Mouse (Mus musculus) limb, embryonic 11.5 days (tissue): Measurements from ENCODE around the gene Bak1. TPM values are rescaled to one million over a fixed set of nuclear protein-coding genes. Genes with fewer than 3 reads are reported as not detected.
A peak's percentile ranks its signal among the peaks of the same experiment; 100 is the strongest.

Experiments used
- ATAC-seq: fragments of 200-750 bp; cut with Nextera tagmentation; 2 replicates; pipeline ENCODE4 v1.8.0; 2017; ENCODE audit warnings: low read depth; ENCODE audit not compliant: insufficient number of reproducible peaks, low FRiP score, low TSS enrichment
- DNase-seq: peaks from one replicate; pipeline ENCODE4 v3.0.0-alpha.2; 2015; ENCODE audit warnings: low spot score
- H3K27ac ChIP-seq: fragments of 300-500 bp; sonication (generic); replicated peaks from 2 replicates; pipeline ENCODE4 v1.5.1; 2014; ENCODE audit warnings: low read depth, mild to moderate bottlenecking, low read length
- H3K27me3 ChIP-seq: fragments of 300-500 bp; sonication (generic); 2 replicates; pipeline ENCODE4 v1.6.1; 2014; ENCODE audit warnings: mild to moderate bottlenecking, low read length, mixed read lengths; ENCODE audit not compliant: control insufficient read depth, insufficient read depth
- H3K36me3 ChIP-seq: fragments of 300-500 bp; sonication (generic); 2 replicates; pipeline ENCODE4 v1.6.1; 2014; ENCODE audit warnings: mild to moderate bottlenecking, low read length, moderate library complexity, mixed read lengths; ENCODE audit not compliant: control insufficient read depth, insufficient read depth
- H3K4me1 ChIP-seq: fragments of 300-500 bp; sonication (generic); 2 replicates; pipeline ENCODE4 v1.6.1; 2014; ENCODE audit warnings: low read length, mixed read lengths; ENCODE audit not compliant: control insufficient read depth, insufficient read depth
- H3K4me2 ChIP-seq: fragments of 300-500 bp; sonication (generic); 2 replicates; pipeline ENCODE4 v1.6.1; 2014; ENCODE audit warnings: low read depth, mild to moderate bottlenecking, moderate library complexity; ENCODE audit not compliant: severe bottlenecking
- H3K4me3 ChIP-seq: fragments of 300-500 bp; sonication (generic); 2 replicates; pipeline ENCODE4 v1.5.1; 2014; ENCODE audit warnings: low read depth, low read length
- H3K9ac ChIP-seq: fragments of 300-500 bp; sonication (generic); 2 replicates; pipeline ENCODE4 v1.6.1; 2014; ENCODE audit warnings: mild to moderate bottlenecking, low read length
- H3K9me3 ChIP-seq: fragments of 300-500 bp; sonication (generic); 2 replicates; pipeline ENCODE4 v1.6.1; 2016; ENCODE audit warnings: low read length; ENCODE audit not compliant: control insufficient read depth
- WGBS: fragments of 180-500 bp; shearing (Covaris S2); extraction: QIAGEN DNeasy Blood & Tissue Kit; methylation state at CpG from one replicate; pipeline ENCODE4 v1.1.7; 2014; 5-methylcytosine and 5-hydroxymethylcytosine counted together
- polyA plus RNA-seq: library from polyadenylated mRNA; unstranded; fragments of >200 nt; fragmentation: Nextera tagmentation; extraction: Ambion mirVana; gene quantifications from 2 replicates; pipeline ENCODE4 v1.2.1, GENCODE M21; 2014

Gene Bak1
- polyA plus RNA-seq, 1 experiment from 2014 or later: 15.6 TPM

DNA sequence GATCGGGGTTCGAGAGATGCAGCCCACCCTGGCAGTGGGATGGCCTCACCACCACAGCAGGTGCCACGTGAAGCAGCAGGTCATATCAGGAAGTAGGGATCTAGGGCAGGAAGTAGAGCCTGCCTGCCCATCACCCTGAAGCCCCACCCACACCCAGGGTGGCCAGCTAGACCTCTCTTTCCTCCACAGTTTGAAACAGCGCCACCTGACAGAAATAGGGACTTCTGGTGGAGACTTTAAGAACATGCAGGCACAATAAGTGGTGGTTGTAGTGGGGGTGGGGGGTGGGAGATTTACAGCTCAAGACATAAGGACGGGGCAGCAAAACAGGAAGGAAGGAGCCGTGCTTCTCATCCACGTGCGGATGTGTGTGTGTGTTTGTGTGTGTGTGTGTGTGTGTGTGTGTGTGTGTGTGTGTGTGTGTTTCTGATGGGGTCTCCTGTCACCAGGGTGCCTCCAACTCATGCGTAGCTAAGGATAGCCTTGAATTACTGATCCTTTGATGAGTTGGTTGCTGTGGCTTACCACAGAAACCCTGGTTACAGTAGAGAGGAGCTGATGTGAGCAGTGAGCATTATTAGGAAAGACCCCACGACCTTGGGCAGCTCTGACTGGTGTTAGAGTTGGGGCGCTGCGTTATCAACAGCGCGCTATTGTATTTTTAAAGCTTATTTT is 16.7 kb downstream of the Bak1 start:
- DNase-seq: no peak
- peaks cover 4% of the 10 kb centered on the region; the same call in 1 of the 2 replicates for H3K4me1 ChIP-seq
- no peaks in the 10 kb centered on the region for H3K9me3 ChIP-seq
- 0 out of 2 replicates have a peak overlapping the region, but pooled peaks have one; percentile 15 for H3K4me2 ChIP-seq
- no peak for ATAC-seq
- H3K9ac ChIP-seq: no peak overlapping the region
- no peak overlapping the region for H3K27ac ChIP-seq
- 58% methylated on average over 14 of the region's 14 CpGs for WGBS
- H3K36me3 ChIP-seq: no peaks in the 10 kb centered on the region
- no peaks in the 10 kb centered on the region for H3K27me3 ChIP-seq
- H3K4me3 ChIP-seq: no peak overlapping the region

DNA sequence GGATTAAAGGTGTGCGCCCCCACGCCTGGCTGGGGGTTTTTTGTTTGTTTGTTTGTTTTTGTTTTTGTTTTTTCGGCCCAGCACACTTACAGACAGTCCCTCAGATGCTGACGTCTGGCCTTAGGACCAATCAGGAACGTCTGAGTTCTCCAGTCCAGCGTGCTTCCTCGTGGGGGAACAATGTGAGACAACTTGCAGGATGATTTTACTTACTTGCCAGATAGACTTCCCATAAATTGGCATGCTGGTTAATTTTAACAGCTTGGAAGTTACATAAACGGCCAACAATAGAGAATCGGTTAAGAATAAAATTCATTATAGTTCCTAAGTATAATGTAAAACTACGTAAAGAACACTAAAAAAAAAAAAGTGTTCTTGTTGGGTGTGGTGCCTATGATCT is 17.6 kb downstream of the Bak1 start:
- Histone ChIP-seq H3K27me3 (no peaks in the 10 kb centered on the region), H3K9ac (no peak overlapping the region), H3K9me3 (no peaks in the 10 kb centered on the region), H3K4me1 (peaks cover 4% of the 10 kb centered on the region; the same call in 1 of the 2 replicates), H3K4me3 (no peak overlapping the region), H3K4me2 (no peak overlapping the region), H3K27ac (no peak overlapping the region), H3K36me3 (no peaks in the 10 kb centered on the region)
- 90% methylated on average over 10 of the region's 10 CpGs for WGBS
- ATAC-seq: no peak
- no peak for DNase-seq

DNA sequence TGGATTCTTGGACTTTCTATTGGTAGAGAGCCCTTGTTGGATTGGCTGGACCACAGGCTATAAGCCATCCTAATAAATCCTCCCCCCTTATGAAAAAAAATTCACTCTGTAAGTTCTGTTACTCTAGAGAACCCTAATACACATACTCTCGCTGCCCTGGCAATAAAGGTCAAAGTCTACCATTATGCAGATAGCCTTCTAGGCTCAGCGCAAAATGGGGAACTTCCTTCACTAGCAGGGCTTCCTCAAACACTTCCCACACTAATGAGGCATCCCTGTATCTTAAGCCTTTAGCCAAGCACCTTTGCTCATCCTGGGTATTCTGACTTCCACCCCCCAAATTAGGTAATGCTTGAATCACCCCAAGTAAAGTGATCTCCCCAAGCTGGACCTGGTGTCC is 20.5 kb downstream of the Bak1 start:
- no peak overlapping the region for H3K27ac ChIP-seq
- 87% methylated on average over 2 of the region's 2 CpGs for WGBS

DNA sequence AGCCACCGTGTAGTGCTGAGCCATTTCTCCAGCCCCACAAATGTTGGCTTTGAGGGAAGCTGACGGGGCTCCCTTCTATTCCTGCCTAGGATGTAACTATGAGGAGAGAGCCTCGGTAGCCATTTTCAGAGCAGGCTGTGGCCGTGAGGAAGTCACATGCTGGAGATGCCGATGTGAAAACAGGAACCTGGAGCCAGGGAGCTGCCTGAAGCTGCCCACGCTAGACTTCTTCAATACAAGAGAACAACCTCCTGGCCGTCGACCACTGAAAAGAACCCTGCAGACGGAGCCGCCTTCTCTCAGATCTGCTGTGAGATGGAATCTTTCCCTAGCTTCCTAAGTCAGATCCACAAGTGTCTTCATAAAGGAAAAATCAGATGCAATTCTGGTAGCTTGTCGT is 23.2 kb downstream of the Bak1 start:
- Histone ChIP-seq H3K9ac (no peak overlapping the region), H3K4me3 (no peak overlapping the region), H3K27ac (no peak overlapping the region), H3K36me3 (no peaks in the 10 kb centered on the region), H3K4me1 (no peaks in the 10 kb centered on the region), H3K27me3 (peaks cover 3% of the 10 kb centered on the region; the same call in 1 of the 2 replicates), H3K4me2 (no peak overlapping the region), H3K9me3 (no peaks in the 10 kb centered on the region)
- DNase-seq (no peak), ATAC-seq (no peak)
- 60% methylated on average over 11 of the region's 11 CpGs for WGBS

More for the DNA sequence above, 20.5 kb downstream of the Bak1 start:
- Histone ChIP-seq H3K9ac (no peak overlapping the region), H3K9me3 (no peaks in the 10 kb centered on the region), H3K4me2 (no peak overlapping the region), H3K4me3 (no peak overlapping the region), H3K27me3 (peaks cover 3% of the 10 kb centered on the region; the same call in 1 of the 2 replicates), H3K36me3 (no peaks in the 10 kb centered on the region), H3K4me1 (peaks cover 4% of the 10 kb centered on the region; the same call in 1 of the 2 replicates)
- DNase-seq: no peak
- ATAC-seq: no peak

DNA sequence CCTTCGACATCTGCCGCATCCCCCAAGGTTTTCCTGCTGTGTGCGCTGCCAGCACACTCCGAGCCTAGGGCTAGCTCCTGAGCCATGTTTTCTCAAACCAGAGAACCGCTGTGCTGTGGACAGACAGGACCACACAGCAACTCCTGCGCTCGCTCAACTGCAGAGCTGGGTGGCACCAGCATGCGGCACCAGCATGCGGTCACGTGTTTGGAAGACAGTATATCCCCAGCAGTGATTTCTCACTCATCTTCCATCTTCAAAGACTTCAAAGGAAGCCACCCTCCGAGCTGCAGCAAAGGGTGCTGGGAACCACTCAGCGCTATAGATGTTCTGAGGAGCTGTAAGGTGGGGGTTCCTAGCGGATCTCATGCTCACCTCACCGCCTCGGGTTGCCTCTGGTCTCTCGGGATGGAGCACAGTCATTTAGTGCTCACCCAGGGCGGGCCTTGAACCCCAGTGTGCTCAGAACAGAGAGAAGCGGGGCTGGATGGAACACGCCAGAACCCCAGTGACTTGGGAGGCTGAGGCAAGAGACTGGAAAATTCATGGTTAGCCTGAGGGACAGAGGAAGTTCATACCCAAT is 23.8 kb downstream of the Bak1 start:
- no peak overlapping the region for H3K4me3 ChIP-seq
- H3K27ac ChIP-seq: no peak overlapping the region
- no peak overlapping the region; the same call in 1 of the 2 replicates for H3K4me2 ChIP-seq
- no peak for ATAC-seq
- H3K36me3 ChIP-seq: no peaks in the 10 kb centered on the region
- peaks cover 3% of the 10 kb centered on the region; the same call in 1 of the 2 replicates for H3K27me3 ChIP-seq
- no peaks in the 10 kb centered on the region for H3K4me1 ChIP-seq
- H3K9me3 ChIP-seq: no peaks in the 10 kb centered on the region
- no peak overlapping the region for H3K9ac ChIP-seq
- 26% methylated on average over 19 of the region's 19 CpGs for WGBS
- DNase-seq: no peak

DNA sequence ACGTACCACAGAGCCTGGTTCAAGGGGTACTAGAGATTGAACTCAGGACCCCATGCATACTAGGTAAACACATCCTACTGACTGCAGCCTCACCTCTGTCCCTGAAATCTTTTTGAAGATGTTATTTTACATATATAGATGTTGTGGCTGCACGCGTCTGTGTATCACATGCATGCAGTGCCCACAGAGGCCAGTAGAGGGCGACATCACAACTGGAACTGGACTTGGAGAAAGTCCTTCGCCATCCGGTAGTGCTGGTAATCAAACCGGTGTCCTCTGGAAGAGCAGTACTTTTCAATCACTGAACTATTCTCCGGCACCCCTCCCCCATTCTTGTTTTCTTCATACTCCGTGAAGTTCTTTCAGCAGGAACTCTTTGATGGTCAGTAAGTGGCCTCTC is 24.4 kb downstream of the Bak1 start:
- ATAC-seq (no peak), DNase-seq (peak; percentile 82)
- H3K4me3 ChIP-seq: no peak overlapping the region
- H3K36me3 ChIP-seq: no peaks in the 10 kb centered on the region
- H3K9ac ChIP-seq: no peak overlapping the region
- H3K4me2 ChIP-seq: no peak overlapping the region
- H3K27ac ChIP-seq: no peak overlapping the region
- WGBS: 31% methylated on average over 9 of the region's 9 CpGs
- H3K4me1 ChIP-seq: no peaks in the 10 kb centered on the region
- peaks cover 3% of the 10 kb centered on the region; the same call in 1 of the 2 replicates for H3K27me3 ChIP-seq
- no peaks in the 10 kb centered on the region for H3K9me3 ChIP-seq

DNA sequence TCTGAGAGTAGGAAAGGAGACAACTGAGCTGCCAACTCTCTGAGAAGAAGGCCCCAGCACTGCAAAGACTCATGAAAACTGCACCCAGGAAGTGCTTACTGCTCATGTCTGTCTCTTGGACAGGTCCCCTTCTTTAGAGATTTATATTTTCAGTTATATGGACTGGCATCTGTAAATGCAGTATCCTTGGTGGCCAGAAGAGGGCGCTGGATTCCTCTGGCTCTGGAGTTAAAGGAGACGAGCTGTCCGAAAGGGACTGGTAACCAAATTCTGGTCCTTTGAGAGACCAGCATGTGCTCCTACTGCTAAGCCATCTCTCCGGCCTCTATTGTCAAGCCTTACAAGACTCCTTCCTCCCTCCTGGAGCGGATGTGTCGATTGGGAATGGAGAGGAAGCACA is 26.9 kb downstream of the Bak1 start:
- DNase-seq (peak; percentile 44), ATAC-seq (no peak)
- Histone ChIP-seq H3K4me1 (no peaks in the 10 kb centered on the region), H3K27me3 (peaks cover 3% of the 10 kb centered on the region; the same call in 1 of the 2 replicates), H3K27ac (no peak overlapping the region), H3K9ac (no peak overlapping the region), H3K9me3 (no peaks in the 10 kb centered on the region), H3K36me3 (no peaks in the 10 kb centered on the region), H3K4me3 (no peak overlapping the region), H3K4me2 (no peak overlapping the region)
- WGBS: 51% methylated on average over 6 of the region's 6 CpGs

DNA sequence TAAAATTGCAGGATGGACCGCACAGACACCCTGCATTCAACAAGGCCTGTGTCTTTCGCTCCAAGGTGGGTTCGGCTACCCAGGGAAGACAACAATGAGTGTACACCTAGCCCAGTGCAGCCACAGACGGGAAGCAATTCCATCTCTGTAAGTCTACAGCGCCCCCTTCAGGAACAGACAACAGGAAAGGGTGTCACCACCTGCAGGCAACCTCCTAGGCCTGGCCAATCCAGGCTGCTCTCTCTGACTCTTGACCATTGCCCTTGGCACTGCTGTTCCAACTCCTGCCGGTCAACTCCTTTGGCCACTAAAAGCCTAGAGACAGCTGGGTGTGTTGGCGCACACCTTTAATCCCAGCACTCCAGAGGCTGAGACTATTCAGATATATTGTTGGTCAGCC is 27.7 kb downstream of the Bak1 start:
- Histone ChIP-seq H3K4me1 (no peaks in the 10 kb centered on the region), H3K36me3 (no peaks in the 10 kb centered on the region), H3K9me3 (no peaks in the 10 kb centered on the region), H3K4me3 (no peak overlapping the region), H3K27ac (no peak overlapping the region), H3K9ac (no peak overlapping the region), H3K27me3 (peaks cover 3% of the 10 kb centered on the region; the same call in 1 of the 2 replicates), H3K4me2 (no peak overlapping the region)
- ATAC-seq (no peak), DNase-seq (no peak)
- 79% methylated on average over 7 of the region's 7 CpGs for WGBS
